Mouse (Mus musculus) cerebellum, adult 9-11 months (tissue): ENCODE measurements around the gene Hoxc5.

Experiments
- DNase-seq: peaks from one replicate; pipeline ENCODE4 v3.0.0; 2022

Hoxc5 gene

DNA sequence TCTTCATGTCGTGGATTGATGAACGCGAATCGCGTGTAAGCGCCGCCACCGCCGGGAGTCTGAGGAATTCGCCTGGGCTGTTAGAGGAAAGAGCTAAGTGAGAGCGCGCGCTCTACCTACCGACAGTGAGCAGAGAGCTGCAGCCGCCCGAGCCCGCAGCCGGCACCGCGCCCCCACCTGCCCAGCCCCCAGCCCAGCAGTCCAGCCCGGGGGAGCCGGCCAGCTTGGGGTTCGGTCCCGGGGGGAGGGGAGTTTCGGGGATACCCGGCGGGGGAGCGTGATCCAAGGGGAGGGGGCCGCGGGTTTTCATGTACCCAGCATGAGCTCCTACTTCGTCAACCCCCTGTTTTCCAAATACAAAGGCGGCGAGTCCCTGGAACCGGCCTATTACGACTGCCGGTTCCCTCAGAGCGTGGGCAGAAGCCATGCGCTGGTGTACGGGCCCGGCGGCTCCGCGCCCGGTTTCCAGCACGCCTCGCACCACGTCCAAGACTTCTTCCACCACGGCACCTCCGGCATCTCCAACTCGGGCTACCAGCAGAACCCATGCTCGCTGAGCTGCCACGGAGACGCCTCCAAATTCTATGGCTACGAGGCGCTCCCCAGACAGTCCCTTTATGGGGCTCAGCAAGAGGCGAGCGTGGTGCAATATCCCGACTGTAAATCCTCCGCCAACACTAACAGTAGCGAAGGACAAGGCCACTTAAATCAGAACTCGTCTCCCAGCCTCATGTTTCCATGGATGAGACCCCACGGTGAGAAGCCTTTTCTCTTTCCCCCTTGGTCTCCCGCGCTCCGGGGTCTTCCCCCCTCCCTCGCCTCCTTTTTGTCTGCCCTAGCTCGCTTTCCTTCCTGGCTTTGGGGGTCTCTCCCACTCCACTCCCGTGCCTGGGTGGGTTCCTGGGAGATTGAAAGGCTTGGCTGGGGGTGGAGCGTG is 23.5 kb downstream of the Hoxc5 start, which contains the start of gene Hoxc8:
TSS of gene Hoxc8 (plus strand) at position 147 of the 937 bp plus-strand sequence.
- no peak for DNase-seq

DNA sequence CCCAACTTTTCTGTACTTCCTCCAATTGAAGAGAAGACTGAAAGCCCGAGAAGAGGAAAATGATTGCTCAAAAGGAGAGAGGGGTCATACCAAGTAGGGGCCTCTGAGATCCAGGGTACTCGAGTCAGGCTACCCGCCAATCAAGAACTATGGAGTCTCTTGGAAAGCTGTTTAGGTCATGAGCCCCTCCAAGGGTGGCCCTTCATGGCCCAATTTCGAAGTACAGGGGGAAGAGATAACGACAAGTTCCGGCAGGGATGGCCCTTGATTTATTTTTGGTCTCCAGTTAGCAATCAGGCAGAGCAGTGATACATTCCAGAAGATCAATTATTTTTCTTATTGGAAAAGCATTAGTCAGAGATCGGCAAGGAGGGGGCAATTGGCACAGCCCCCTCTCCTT is 24.5 kb downstream of the Hoxc5 start:
- no peak for DNase-seq

DNA sequence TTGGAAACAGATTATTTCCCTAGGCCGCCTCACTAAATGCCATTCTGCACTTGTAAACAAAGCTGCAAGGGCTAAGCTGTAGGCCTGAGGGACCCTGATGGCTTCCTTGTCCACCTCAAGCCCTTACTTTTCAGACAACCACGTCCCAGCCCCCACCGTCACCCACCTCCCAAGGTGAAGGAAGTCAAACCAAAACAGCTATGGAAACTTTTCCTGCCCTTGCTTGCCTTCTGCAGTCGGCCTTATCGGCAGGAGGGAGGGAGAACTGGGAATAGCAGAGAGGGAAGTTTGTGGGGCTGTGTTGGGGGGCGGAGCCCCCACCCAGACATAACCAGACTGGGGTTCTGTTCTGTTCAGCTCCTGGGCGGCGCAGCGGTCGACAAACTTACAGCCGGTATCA is 25.0 kb downstream of the Hoxc5 start:
- no peak for DNase-seq

DNA sequence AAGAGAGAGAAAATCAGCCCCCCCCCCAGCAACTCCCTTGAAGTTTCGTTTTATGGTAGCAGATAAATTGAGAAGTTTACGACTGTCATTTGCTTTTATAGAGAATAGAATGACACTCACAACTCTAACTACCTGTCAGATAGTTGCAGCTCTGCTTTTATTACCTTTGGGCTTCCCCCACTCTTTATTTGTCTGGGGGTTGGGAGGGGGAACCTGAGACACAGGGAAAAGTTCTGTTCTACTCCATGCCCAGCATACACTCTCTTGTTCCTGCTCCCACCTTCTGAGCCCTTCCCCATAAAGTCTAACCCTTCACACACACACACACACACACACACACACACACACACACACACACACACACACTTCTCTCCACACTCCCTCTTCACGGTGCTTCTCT is 25.6 kb downstream of the Hoxc5 start:
- DNase-seq, result no peak

DNA sequence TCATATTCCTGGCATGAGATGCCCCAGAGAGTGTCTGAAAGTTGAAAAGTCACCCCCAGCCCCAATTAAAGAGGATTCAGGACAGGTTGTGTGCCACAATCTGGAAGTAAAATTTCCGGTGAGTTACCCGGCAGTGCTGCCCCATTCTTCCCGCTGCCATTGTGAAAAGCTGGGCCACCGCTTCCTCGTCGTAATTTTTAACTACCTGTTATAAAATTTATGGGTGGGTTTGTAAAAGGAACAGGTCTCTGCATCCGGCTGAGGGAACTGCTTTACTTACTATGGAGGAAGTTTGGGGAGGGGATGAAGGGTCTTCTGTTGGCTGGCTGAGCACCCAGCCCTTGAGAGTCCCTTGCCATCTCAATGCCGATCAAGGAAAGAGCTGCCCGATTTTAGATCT is 29.3 kb downstream of the Hoxc5 start:
- DNase-seq, result no peak

DNA sequence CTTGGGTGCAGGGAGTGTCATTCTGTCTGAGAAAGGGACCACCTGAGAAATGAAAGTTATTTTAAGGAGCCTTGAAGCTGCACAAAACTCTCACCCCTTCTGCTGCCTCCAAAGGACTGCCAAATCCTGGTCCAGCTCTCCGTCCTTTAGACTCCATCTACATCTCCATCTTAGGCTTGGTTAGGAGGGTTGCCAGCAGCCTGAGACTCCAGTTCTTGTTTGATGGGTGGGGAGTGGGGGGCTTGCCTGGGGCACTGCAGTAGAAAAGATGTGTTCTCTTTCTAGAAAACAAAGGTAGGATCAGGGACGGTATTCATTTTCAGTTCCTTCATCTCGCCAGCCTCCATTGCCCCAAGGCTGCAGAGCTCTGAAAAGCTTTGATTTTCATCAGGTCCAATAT is 30.2 kb downstream of the Hoxc5 start:
- no peak for DNase-seq

DNA sequence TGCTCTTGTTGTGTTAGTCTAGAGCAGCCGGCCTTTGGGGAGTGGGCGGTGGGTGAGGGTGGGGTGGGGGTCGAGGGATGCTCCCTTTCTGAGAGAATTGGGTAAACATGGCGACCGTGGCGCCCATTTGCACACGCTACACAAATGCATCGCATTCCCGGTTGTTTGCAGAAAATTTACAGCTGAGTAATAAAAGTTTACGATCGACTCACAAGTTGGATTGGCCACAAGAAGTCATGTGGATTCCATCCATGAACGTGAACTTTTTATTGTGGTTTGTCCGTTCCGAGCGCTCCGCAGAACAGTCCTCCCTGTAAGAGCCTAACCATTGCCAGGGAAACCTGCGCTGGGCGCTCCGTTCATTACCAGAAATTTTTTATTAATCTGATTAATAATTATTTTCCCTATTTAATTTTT is 30.7 kb downstream of the Hoxc5 start, which contains the start of gene Hoxc6:
TSS of gene Hoxc6 (plus strand) at position 319 of the 417 bp plus-strand sequence.
- no peak for DNase-seq

DNA sequence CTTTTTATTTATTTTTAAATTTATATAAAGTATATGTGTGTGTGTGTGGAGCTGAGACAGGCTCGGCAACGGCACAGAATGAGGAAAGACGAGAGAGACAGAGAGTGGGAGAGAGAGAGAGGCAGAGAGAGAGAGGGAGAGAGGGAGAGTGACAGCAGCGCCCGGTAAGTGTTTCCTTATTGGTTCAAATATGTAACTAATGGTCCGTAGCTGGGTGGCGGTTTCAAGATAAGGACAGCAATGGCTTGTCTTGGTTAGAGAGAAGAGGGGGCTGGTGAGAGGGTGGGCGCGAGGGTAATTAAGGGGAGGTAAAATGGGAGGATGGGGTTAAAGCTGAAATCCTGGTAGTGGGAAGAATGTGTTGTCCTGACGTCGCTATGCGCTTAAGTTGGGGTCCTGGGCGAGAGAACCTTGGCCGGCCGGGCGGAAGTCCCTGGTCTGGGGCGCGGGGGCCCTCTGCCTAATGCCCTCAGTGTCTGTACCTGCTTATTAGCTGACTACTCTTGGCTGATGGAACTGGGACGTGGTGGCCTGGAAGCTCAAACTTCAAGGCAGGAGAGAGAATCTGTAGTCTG is 31.5 kb downstream of the Hoxc5 start:
- no peak for DNase-seq

DNA sequence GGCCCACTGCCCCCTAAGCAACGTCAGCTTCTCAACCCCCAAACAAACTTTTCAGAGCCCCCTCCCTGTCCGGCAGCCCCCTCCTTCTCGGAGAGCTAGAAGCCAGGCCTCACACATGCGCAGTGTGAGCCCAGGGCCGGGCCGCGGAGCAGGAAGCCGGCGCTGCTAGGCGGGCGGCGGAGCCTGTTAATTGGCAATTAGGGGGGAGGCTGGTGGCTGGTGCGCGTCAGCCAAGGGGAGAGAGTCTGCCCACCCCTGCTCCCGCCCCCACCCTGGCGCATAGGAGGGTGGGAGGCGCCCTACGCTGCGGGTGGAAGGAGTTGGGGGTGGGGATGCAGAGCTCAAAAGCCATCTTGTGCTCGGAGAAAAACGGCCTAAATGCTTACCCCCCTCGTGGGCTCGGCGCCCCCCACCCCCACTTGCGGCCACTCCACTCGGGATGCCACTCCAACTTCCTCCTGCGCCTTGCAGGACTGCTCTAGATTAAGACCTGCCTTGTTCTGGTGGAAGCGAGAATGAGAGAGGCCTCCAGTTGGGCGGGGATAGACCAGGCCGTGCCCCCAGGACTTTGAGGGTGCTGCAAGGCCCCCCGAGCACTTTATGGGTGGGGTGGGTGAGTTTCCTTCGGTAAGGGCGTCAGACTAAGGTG is 32.1 kb downstream of the Hoxc5 start:
- peak; percentile 21 for DNase-seq

DNA sequence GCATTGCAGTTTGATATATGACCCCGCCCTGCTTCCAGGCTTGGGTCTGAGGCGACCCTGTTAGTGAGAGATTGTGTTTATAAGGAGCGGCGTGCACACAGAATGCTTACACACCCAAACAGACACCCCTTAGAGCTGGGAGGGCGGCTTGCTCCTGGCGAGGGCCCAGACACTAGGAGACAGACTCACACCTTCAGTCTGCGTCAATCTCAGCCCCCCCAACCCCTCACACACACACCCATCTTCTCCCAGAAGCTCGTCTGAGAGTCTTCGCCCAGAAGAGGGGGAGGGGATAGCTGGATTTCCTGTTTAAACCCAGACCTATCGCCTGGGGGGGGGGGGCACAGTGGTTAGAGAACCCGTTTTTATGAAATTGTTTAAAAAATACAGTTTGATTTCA is 32.7 kb downstream of the Hoxc5 start:
- no peak for DNase-seq

DNA sequence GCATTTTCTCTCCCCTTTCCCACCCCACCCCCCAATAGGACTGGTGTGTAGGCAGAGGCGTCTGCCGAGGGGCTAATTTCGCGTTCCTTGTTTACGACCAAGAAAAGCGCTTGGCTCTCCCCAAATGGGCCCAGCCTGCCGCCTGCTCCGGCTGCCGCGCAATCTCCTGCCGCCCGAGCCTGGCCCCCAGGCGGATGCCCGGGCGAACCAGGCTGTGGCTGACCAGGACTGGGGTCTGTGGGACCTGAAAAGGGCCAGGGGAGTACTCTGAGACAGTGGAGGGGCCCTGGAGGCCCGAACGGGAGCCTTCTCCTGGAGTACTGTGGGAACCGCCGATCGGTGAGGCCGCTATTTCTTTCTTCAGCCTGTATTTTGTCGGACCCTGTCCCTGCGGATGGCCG is 33.3 kb downstream of the Hoxc5 start:
- no peak for DNase-seq

DNA sequence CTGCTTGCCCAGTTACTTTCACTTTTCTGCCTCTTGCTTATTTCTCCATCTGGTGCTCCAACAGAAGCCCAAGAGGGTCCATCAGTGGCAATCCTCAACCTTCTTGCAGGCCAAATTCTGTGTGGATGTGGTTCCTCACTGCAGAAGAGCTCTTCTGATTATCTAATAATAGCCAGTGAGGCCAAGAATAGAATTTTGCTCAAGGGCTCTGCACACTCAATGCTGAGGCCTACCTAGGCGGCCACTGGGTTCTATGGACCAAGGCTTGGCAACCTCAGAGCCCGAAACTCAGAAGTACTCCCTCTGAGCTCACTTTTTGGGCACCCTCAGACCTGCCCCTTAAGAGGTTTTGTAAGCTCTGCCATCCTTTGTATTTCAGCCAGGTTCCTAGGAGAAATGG is 34.1 kb downstream of the Hoxc5 start:
- no peak for DNase-seq

DNA sequence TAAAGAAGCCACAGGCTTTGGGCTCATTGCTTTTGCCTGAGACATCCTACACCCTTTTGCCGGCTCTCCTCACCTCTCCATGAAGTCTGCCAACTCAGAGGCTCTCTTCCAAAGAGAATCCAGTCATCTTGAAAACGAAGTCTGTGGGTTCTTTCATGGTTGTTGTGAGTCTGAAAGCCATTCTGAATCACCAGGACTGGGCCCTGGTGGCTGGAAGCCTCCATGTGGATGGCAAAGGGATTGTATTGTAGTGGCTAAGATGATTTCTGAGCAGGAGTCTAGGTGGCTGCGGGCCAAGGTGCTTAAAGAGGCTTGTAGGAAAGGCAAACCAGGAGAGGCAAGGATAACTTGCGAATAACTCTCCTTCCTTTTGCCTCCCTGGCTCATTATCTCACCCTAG is 34.9 kb downstream of the Hoxc5 start:
- no peak for DNase-seq

DNA sequence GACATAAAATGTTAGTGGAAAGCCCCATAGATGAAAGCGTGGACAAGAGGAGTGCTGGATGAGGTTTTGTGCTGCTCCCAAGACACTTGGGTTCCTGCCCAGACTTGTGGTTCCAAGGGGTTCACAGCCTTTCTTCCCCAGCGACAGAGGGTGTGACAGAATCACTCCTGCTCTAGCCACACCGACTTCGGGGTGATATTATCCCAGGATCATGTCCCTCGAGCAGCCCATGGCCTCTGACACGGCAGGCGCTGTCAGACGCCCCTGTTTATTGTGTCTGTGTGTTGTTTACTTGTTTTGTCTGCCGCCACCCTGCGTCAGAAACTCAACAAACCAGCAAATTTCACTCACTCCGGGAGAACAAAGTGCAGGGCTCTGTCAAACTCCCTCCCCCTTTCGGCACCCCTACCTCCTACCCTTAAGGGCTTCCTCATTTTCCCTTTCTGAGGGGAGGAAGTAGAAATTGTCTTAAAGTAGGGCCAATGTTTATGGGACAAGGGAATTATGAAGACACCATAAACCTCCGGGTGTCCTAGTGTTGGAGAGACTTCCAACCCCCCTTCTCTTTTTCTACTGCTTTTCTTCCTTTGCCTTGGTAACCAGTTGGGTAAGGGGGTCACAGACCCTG is 35.7 kb downstream of the Hoxc5 start:
- DNase-seq, result no peak

DNA sequence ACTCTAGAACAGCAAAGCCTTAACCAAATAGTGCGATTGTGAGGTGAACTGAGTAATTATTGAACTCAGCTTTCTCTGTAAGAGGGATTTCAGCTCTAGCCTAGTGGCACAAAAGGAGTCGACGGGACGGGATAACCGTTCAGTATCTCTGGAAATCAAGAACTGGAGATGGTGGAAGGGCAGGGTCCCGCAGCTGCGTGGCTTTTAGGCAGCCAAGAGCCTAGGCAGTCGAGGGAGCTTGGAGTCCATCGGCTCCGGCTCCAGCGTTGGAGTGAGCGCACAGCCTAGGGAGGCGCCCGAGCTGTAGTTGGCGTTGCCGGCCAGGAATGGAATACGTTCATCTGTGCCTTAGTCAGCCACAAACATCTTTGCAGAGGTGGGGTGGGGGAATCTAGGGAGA is 38.1 kb downstream of the Hoxc5 start:
- no peak for DNase-seq

DNA sequence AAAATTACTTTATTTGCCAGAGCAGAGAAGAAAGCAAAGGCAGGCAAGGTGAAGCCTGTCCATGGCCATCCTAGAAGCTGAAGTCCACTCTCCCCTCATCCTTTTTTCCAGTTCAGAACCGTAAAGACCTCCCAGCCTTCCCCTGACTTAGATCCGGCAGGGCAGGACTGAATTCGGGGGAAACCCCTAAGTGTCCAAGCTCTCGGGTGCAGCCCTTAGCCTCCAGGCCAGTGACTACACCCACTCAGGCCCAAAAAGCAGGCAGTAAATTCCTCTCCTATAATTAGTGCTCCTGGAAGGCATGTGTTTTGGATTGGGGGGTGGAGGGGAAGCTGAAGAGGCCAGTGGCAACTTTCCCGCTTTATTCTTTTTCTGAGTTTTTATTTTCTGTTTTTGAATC is 38.6 kb downstream of the Hoxc5 start:
- no peak for DNase-seq

DNA sequence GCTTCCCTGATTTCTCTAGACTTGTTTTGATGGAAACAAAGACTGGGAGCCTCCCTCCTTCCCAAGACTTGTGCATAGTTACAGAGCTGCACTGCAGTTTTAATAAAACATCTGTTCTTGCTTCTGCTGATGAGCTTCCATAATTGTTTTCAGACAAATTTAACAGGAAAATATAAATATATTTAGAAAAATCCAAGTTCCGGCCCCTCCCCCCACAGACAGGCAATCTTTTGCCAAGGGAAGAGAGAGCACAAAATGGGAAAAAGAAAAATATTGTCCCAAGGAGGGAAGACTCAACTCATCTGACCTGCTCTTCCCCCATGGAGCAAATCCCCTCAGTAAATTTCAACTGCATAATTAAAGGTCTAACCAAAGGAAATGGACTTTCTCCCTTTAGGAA is 39.1 kb downstream of the Hoxc5 start:
- no peak for DNase-seq

DNA sequence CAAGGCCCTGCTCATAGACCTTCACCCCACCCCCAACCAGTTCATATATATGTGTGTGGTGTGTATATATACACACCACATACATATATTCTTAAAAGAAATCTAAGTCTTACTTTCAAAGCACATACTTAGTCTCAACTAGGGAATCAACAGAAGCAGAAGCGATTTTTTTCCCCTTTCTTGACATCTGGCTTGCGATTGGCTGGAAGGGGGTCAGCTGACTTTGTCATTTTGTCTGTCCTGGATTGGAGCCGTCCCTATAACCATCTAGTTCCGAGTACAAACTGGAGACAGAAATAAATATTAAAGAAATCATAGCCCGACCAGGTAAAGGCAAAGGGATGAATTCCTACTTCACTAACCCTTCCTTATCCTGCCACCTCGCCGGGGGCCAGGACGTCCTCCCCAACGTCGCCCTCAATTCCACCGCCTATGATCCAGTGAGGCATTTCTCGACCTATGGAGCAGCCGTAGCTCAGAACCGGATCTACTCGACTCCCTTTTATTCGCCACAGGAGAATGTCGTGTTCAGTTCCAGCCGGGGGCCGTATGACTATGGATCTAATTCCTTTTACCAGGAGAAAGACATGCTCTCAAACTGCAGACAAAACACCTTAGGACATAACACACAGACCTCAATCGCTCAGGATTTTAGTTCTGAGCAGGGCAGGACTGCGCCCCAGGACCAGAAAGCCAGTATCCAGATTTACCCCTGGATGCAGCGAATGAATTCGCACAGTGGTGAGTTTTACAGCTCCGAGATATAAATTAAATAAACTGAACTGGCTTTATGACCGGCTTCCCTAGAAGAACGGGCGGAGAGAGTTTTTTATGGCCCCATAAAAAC is 42.2 kb downstream of the Hoxc5 start:
- no peak for DNase-seq

DNA sequence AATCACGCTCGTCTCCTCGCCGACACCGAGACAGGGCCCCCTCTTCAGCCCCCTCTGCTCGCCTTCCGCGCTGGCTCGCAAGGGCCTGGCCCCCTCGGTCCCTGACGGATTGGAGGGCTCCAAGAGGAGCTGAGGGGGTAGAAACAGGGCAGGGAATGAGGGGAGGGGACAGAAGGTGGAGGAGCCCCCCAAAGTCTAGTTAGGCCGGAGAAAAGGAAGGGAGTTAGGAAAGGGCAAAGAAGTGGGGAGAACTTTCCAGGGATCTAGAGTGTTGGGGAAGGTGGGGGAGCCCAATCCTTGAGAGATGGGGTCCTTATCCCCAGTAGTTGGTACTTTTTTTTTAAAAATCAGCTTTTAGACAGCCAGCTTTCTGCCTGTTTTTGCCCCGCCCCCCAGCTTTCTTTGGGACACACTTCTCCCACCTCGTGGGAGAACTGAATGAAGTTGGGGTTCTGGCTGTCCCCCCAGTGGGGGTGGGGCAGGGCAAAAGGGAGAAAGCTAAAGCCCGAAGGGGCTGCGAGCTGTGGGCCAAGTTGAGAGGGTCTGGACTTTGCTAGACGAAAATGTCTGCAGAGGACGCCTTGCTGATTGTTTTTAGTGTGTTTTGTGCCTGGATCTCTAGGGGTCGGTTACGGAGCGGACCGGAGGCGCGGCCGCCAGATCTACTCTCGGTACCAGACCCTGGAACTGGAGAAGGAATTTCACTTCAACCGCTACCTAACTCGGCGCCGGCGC is 43.0 kb downstream of the Hoxc5 start:
- DNase-seq, result no peak

DNA sequence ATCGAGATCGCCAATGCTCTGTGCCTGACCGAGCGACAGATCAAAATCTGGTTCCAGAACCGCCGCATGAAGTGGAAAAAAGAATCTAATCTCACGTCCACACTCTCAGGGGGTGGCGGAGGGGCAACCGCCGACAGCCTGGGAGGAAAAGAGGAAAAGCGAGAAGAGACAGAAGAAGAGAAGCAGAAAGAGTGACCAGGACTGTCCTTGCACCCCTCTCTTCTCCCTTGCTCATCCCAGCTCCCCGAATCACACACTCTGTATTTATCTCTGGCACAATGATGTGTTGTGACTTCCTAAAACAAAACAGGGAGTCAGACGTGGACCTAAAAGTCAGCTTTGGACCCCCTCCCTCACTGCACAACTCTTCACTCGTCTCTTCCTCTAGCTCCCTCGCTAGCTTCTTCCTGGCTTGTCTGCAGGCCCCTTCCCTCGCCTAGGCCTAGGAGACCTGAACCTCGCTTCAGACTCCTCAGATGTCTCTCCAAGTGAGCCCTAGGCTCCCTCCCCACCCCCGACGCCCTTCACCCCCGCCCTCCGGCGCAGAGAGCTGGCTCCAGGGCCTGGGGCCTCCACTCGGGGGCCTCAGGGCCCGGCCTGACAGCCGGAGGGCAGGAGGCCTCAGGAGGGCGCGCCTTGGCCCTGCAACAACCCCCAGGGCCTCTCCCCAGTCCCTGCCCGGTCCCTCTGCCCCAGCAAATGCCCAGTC is 43.8 kb downstream of the Hoxc5 start:
- no peak for DNase-seq

DNA sequence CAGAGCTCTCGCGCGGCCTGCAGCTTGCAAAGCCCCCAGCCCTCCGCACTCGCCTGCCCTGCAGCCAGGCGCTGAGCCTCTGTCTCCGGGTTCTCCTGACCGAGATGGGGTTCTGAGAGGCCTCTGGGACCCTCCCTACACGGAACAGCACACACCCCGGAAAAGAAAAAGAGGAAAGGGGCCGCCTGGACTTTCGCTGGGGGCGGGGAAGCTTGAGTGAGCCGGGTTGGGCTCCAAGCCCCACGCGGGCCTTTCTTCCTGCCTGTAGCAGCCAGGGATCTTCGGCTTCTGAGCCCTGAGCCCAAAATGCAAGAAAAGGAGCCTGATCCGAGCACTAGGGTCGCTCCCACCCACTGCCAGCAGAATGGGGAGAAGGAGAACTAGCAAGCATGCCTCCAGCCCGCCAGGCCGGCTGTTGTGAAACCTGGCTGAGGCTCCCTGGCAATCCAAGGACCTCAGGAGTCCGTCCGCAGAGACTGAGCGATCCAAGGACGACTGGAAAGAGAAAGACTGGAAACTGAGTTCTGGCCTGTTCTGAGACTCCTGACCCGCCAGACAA is 44.8 kb downstream of the Hoxc5 start:
- DNase-seq, result no peak
